Comparison of ENCODE assay signal across 8 mouse cellular contexts in the genomic region with DNA sequence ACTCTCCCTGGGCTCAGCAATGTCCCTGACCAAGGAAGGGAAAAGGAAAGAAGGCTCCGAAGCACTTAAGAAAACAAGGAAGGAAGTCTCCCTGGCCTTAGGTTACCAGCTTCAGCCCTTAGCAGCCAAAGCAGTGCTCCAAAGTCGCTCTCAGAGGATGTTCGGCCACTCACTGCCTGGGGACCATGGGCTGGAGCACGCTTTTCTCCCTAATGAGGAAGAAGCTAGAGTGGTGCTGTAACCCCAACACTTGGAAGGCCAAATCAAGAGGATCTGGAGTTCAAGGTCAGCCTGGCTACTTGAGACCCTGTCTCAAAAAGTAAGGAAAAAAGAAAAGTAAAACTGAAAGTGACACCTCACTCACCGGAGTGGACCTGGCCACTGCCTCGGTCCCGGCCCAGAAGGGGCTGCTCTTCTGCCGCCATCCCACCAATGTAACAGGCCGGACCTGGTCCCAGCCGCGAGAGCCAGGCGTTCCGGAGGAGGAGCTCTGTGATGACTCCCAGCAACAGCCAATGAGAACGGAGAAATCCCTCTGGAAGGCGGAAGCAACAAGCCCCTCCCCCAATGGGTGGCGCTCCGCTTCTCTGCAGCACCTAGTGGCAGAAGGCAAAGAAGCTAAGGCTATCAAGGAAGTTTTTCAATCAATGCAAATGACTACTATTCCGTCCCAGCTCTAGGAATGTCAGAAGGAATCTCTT. TPM values are rescaled to one million over a fixed set of nuclear protein-coding genes. Genes with fewer than 3 reads are reported as not detected.
A peak's percentile ranks its signal among the peaks of the same experiment; 100 is the strongest.
DNase-seq lines count a peak whose midpoint lies in the region; ATAC-seq and TF ChIP-seq lines count a peak whose summit lies in the region.

Gene Tpcn2, minus strand, starts transcription at position 525 of the 701 bp plus-strand sequence.

- peak within 1 kb of the TSS; percentile 66 for H3K9ac ChIP-seq in embryonic facial prominence, embryonic 14.5 days (ENCODE audit: low read depth, low read length)
- peak within 1 kb of the TSS; percentile 56 for H3K9ac ChIP-seq in heart, adult 2 months (ENCODE audit: low read depth, low read length)
- peak within 1 kb of the TSS; percentile 73 for H3K9ac ChIP-seq in limb, embryonic 13.5 days
- H3K9ac ChIP-seq in midbrain, embryonic 16.5 days (ENCODE audit: low read depth, low read length): peak within 1 kb of the TSS; percentile 58

- H3K27ac ChIP-seq in embryonic facial prominence, embryonic 14.5 days (replicated peaks; ENCODE audit: low read depth, low read length): no peak within 1 kb of the TSS
- H3K27ac ChIP-seq in heart, adult 2 months: peak within 1 kb of the TSS; percentile 75
- peak within 1 kb of the TSS; percentile 12; the same call in 1 of the 2 replicates for H3K27ac ChIP-seq in limb, embryonic 13.5 days
- no peak within 1 kb of the TSS for H3K27ac ChIP-seq in midbrain, embryonic 16.5 days (ENCODE audit: low read length)

- peak; percentile 75 for TF ChIP-seq CTCF in heart, adult 2 months (IDR thresholded peaks at IDR 0.05)

- peaks cover 15% of the 10 kb centered on the region; the same call in 1 of the 2 replicates for H3K36me3 ChIP-seq in embryonic facial prominence, embryonic 14.5 days (ENCODE audit: control insufficient read depth, insufficient read depth, low read length)
- no peaks in the 10 kb centered on the region for H3K36me3 ChIP-seq in heart, adult 2 months (ENCODE audit: control insufficient read depth, insufficient read depth, low read length)
- peaks cover 18% of the 10 kb centered on the region for H3K36me3 ChIP-seq in limb, embryonic 13.5 days
- H3K36me3 ChIP-seq in midbrain, embryonic 16.5 days (ENCODE audit: control insufficient read depth, insufficient read depth, low read length): no peaks in the 10 kb centered on the region

- H3K4me2 ChIP-seq in embryonic facial prominence, embryonic 14.5 days (ENCODE audit: low read depth, low read length): peak within 1 kb of the TSS; percentile 60
- peak within 1 kb of the TSS; percentile 75 for H3K4me2 ChIP-seq in limb, embryonic 13.5 days (replicated peaks)
- peak within 1 kb of the TSS; percentile 82 for H3K4me2 ChIP-seq in midbrain, embryonic 16.5 days (ENCODE audit: low read length)

- no peak for TF ChIP-seq EP300 in heart, adult 2 months (IDR thresholded peaks at IDR 0.05; ENCODE audit: insufficient read depth, low read depth, low read length)

- peak; percentile 96 for ATAC-seq in embryonic facial prominence, embryonic 14.5 days (ENCODE audit: low read depth)
- ATAC-seq in limb, embryonic 13.5 days (ENCODE audit: low FRiP score, low read depth): peak; percentile 96
- peak; percentile 94 for ATAC-seq in midbrain, embryonic 16.5 days

- peak; percentile 98 for DNase-seq in 3T3-L1 (ENCODE audit: low read depth, low spot score)
- peak; percentile 66 to 92 for DNase-seq in adrenal gland, postnatal 4 days (ENCODE audit: low spot score in 2 of 2)
- peak; percentile 98 for DNase-seq in embryonic facial prominence, embryonic 14.5 days (ENCODE audit: low spot score)
- peak; percentile 92 to 94 for DNase-seq in heart, adult 2 months
- peak; percentile 94 to 95 for DNase-seq in kidney, adult 8-10 months
- peak; percentile 68 to 90 for DNase-seq in spleen, postnatal 10 days (ENCODE audit: low spot score in 2 of 2)

- WGBS in embryonic facial prominence, embryonic 14.5 days: 2% methylated on average over 15 of the region's 18 CpGs
- WGBS in heart, adult 2 months: 2% methylated on average over 18 of the region's 18 CpGs
- WGBS in limb, embryonic 13.5 days: 4% methylated on average over 18 of the region's 18 CpGs
- WGBS in midbrain, embryonic 16.5 days: 4% methylated on average over 18 of the region's 18 CpGs

- H3K4me3 ChIP-seq in embryonic facial prominence, embryonic 14.5 days (ENCODE audit: low read depth, low read length): peak within 1 kb of the TSS; percentile 51
- peak within 1 kb of the TSS; percentile 84 for H3K4me3 ChIP-seq in heart, adult 2 months
- peak within 1 kb of the TSS; percentile 50 for H3K4me3 ChIP-seq in limb, embryonic 13.5 days
- peak within 1 kb of the TSS; percentile 53 for H3K4me3 ChIP-seq in midbrain, embryonic 16.5 days (ENCODE audit: low read depth, low read length)

- H3K9me3 ChIP-seq in embryonic facial prominence, embryonic 14.5 days (ENCODE audit: control insufficient read depth, low read length): no peaks in the 10 kb centered on the region
- H3K9me3 ChIP-seq in limb, embryonic 13.5 days: no peaks in the 10 kb centered on the region
- H3K9me3 ChIP-seq in midbrain, embryonic 16.5 days (replicated peaks; ENCODE audit: control insufficient read depth, low read length, poor library complexity, severe bottlenecking): no peaks in the 10 kb centered on the region

- intact Hi-C loops in heart, adult 2 months (cut with DNase I): loop anchor here (2.0 kb wide), 1 partner anchor 31 kb away; no protein-coding TSS in a partner anchor

- no peaks in the 10 kb centered on the region for H3K79me2 ChIP-seq in heart, adult 2 months (replicated peaks; ENCODE audit: control insufficient read depth, insufficient read depth, low read length)

- peaks cover 12% of the 10 kb centered on the region; the same call in 1 of the 2 replicates for H3K4me1 ChIP-seq in embryonic facial prominence, embryonic 14.5 days (ENCODE audit: control insufficient read depth, insufficient read depth, low read length)
- peaks cover 4% of the 10 kb centered on the region for H3K4me1 ChIP-seq in heart, adult 2 months (ENCODE audit: control insufficient read depth, insufficient read depth, low read length)
- H3K4me1 ChIP-seq in limb, embryonic 13.5 days: peaks cover 20% of the 10 kb centered on the region
- peaks cover 6% of the 10 kb centered on the region; the same call in 1 of the 2 replicates for H3K4me1 ChIP-seq in midbrain, embryonic 16.5 days (ENCODE audit: control insufficient read depth, insufficient read depth, low read length)

- TF ChIP-seq POLR2A in heart, adult 2 months (IDR thresholded peaks at IDR 0.05; ENCODE audit: insufficient read depth, low read depth, low read length): peak; percentile 83

- no peaks in the 10 kb centered on the region for H3K27me3 ChIP-seq in embryonic facial prominence, embryonic 14.5 days (replicated peaks; ENCODE audit: control insufficient read depth, insufficient read depth, low read length)
- no peaks in the 10 kb centered on the region for H3K27me3 ChIP-seq in heart, adult 2 months (ENCODE audit: control insufficient read depth, insufficient read depth, low read length)
- no peaks in the 10 kb centered on the region for H3K27me3 ChIP-seq in limb, embryonic 13.5 days
- H3K27me3 ChIP-seq in midbrain, embryonic 16.5 days (ENCODE audit: control insufficient read depth, insufficient read depth, low read depth, low read length): no peaks in the 10 kb centered on the region

RNA-seq across cellular contexts. Expression of gene Tpcn2, which starts in this region (rescaled TPM):
- total RNA-seq in adrenal gland, postnatal 4 days (2021): 10 to 100 TPM; 21.2 to 26.9 TPM
- 3.6 and 3.7 TPM in 2 replicates for polyA plus RNA-seq in embryonic facial prominence, embryonic 14.5 days (2014; fragmentation: Nextera tagmentation; extraction: Ambion mirVana)
- 1 to 10 TPM; 1.9 to 3.0 TPM for total RNA-seq in heart, adult 2 months (2021)
- 7.9 and 8.7 TPM in 2 replicates for polyA plus RNA-seq in heart, adult 2 months (2012; rRNA removed)
- 12.6 TPM in 2 replicates for polyA plus RNA-seq in limb, embryonic 13.5 days (2015; fragmentation: Nextera tagmentation; extraction: Ambion mirVana)
- polyA plus RNA-seq in midbrain, embryonic 16.5 days (2015; fragmentation: Nextera tagmentation; extraction: Ambion mirVana): 1.5 and 2.7 TPM in 2 replicates

Comparison
In these comparisons a context has a peak if more than half of its experiments do, and no peak if none do; other contexts are left out.
1. RNA of gene Tpcn2 (total RNA-seq): 21.2 to 26.9 TPM in adrenal gland, postnatal 4 days; 1.9 to 3.0 TPM in heart, adult 2 months; every median in the first group is over 4 times any median in the second.
2. H3K27ac ChIP-seq: peak in heart, adult 2 months (single experiment) and limb, embryonic 13.5 days (single experiment); none in embryonic facial prominence, embryonic 14.5 days (single experiment) and midbrain, embryonic 16.5 days (single experiment).
3. Peak in every context shown above with its lines, with median percentiles within 50 percentile points of each other: DNase-seq, ATAC-seq, H3K4me2 ChIP-seq, H3K4me3 ChIP-seq and H3K9ac ChIP-seq.